Mouse (Mus musculus): Measurements from ENCODE around the gene Rfx8.

The Rfx8 gene

DNA sequence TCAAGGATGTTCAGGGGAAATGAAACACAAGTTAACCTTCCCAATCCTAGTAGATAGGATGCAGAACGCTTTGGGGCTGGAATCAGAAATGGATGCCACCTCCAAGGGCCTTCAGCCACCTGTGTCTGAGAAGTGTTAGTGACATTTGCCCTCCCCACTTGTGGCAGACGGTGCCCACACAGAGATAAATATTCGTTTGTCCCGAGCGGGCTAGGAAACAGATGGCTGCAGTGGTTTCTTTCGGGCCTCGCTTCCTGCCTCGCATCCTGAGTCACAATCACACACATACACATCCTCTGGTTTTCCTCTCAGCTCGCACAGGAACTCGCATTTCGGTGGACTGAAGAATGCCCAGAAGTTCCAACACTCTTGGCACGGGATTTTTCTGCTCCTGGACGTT lies 13.5 kb upstream of the Rfx8 start:
- no peak for DNase-seq

DNA sequence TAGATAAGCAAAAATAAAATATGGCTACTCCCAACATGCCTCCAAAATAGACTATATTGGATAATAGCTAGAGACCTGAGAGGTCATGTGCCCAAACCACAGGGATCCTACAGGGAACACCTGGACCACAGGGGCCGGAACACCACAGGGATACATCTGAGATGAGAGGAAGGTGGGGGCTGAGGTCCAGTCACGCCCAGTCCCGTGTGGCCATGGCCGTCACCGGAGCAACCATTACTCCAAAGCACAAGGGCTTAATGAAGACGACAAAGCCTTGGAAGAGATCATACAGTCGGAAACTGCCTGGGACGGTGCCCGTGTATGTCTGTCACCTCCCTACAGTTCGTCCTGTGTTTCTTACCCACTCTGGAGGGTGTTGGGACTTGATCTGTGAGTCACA lies 13.1 kb upstream of the Rfx8 start:
- DNase-seq = no peak

DNA sequence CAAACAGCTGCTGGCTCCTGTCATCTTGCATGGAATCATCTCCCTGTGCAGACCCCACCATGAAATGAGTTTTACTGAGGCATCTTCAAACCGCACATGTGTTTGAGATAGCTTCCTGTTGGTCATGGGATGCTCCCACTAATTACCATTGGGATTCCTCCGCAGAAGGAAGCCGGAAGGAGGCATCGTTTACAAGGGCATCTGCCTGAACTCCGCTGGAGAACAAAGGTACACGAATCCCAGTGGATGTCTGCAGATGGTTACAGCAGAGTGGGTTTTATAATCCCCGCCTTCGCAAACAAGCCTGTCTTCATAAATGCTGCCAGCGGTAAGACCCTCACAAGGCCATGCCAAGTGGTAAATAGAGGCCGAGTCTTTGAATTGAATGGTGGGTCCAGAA lies 11.3 kb upstream of the Rfx8 start:
- DNase-seq = no peak

DNA sequence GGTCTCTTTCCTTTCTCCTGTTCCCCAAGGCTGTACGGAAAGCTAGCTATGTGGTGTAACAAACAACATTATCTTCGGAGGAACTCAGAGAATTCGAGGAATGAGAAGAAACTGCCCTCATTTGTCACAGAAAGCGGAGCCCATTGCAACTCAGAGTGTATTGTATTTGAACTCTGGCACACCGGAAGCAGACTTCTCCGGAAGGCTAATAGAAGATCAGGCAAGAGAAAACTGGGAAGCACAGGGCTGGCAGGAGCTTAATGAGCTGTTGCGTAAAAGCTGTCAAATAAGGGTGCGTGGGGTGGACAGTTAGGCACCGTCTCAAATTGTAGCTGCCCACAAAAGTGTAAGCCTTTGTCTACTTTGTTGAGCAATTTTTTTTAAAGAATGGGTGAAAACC lies 10.7 kb upstream of the Rfx8 start:
- DNase-seq = no peak

DNA sequence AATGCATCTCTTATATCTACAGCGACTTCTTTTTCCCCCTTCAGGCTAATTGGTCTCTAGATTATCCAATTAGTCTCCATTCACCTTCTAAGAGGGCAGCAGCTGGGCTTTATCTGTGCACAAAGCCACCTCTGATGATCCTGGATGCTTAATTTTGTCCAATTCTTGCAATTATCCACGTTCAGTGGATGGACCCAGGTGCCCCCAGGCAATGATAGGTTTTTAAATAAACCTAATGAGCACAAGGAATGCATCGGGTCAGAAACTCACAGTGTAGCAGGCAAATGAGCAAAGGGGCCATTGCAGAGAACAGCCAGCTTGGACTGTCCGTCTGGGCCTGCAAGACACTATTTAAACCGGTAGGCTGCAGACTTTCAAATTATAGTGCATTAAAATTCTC lies 10.1 kb upstream of the Rfx8 start:
- no peak for DNase-seq

DNA sequence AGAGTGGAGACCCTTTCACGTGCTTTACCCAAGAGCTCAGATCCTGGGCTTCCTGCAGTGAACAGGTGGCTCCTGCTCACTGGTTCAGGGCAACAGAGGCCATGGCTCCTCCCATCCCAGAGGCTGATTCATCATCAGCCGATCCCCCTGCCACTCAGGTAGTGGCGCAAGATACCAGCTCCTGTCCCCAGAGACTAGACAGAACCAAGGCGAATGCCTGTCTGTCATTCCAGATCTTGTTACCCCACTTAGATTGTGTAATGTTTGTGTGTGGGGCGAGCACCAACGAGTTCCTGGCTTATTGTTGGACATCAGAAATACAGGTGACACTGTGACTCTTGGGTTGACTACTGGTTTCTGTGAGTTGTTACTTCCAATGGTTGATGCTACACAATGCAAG lies 9.1 kb upstream of the Rfx8 start:
- DNase-seq = no peak

DNA sequence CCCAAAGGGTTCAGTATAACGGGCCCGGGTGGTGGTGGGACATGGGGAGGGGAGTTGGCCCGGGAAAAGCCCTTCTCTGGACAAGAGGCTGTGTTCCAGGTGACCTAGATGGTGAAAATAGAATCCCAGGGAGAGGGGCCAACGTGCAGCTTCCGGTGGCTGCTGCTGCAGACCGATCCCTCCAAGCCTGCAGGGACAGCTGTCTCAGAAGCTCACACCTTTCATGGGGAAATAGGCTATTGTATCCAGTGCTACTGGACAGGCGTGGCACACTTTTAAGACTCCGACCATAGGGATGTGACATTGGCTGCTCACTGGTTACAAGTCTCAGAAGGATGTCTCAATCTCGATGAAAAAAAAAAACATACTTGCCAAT lies 542 bp upstream of the Rfx8 start:
- DNase-seq = no peak

DNA sequence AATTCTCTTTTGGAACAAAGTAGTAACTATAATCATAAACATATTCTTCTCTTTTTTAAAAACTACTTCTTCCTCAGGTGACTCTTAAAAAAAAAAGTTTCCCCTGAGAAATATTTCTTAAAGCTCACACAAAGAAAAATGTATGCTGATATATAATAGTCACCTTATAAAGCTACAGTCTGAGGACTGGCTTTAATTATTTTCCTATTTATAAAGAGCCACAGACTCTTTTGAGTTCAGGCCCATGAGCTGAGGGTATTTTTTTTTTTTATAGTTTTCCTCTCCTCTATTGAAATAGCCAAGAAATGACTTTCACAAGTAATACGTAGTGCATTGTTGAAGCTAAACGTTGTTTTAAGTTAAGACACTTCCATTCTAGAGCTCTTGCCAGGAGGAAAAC lies 611 bp downstream of the Rfx8 start:
- DNase-seq = no peak

DNA sequence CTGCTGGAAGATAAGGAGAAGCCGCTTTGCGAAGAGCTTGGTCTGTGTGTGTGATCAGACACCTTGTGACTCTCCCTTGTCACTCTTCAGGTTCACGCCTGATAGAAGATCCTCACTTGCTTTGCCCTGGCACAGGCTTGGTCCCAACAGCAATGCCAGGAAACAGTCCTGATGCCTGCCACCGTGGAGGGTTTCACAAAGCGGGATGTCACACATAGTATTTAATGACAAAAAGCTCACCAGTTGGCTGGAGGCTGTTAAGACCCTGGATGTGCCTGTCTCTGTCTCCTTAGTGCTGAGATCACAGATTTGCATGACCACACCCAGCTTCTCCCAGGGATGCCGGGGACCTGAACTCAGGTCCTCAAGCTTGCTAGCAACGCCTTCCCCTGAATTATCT lies 5.2 kb downstream of the Rfx8 start:
- no peak for DNase-seq

DNA sequence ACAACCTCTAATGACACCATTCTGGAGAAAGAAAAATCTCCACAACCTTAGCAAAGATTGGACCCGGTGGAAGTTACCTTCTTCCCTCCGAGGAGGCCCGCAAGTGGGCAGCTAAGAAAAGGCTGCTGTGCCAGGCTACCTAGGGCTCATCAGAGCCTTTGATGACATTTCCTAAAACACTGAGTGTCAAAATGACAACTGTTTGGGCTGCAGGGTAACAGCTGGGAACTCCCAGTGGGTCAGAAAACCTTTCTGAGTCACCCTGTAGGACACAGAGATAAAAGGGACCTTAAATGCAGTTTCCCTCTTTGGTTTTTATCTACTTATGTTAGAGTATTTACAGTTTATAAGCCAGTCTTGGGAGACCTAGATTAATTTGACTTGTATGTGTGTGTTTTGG lies 6.1 kb downstream of the Rfx8 start:
- DNase-seq = no peak

DNA sequence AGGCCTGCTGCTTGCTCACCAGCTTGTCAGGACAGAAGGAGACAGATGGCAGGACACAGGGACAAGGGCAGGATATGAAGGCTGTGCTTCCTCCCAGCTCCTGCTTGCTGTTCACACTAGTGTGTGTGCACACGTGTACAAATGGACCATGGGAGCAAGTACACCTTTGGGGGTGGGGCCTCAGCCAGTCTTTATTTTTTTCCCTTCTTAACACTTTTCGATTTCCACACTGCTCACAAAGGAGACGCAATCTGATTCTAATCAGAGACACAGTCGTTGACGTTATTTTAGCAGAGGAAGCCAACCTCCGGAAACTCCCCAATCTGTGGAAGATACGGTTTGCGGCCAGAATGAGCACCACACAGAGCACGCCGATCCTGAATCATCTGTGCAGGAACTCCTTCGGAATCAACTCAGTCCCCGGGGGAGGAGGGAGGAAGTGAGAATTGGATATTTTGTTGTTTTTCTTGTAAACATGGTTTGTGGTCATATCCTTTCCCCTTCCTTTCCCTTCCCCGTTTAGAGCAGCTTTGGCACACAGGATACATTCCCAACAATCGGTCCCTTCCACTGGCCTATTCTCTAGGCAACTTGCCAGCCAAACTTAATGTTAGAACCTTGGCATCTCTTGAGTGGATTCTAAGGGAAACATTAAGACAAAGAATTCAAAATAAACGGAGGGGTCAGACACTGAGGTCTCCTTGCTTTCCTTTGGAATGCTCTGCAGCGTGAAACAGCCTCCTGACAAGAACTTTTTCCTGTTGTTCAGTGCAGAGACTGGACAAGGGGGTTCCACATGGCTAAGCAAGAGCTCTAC lies 6.7 kb downstream of the Rfx8 start:
- no peak for DNase-seq

DNA sequence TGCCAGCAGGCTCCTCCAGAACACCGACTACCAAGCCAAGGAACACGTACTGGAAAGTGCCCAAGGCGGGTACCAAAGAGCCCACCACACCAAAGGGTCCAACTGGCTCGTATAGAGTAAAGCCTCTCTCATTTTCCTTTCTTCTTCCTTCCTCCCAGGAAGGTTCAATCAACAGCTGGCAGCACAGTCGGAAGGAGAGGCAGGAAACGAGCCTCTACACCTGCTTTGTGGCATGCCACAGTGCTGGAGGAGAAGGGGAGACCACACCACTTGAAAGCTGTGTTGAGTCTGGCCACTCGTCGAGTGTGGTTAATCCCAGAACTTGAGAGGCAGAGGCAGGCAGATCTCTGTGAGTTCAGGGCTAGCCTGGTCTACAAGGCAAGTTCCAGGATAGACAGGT lies 7.5 kb downstream of the Rfx8 start:
- no peak for DNase-seq

DNA sequence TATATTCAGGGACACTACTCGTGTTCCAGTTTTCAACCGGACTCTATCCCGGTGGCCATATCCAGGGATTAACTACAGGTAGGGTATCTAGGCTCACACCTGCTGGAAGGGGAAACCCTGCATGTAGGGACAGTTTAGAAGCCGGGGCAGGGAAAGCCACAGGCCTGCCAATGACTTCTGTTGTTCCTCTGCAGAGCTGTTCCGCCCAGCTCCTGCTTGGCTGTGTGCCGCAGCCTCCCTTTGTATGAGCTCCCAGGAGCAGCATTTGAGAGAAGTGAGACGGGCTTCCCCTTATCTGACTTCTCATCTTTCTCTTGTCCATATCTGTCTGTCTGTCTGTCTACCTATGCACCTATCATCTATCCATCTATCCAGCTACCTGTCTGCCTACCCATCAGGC lies 8.5 kb downstream of the Rfx8 start:
- no peak for DNase-seq

DNA sequence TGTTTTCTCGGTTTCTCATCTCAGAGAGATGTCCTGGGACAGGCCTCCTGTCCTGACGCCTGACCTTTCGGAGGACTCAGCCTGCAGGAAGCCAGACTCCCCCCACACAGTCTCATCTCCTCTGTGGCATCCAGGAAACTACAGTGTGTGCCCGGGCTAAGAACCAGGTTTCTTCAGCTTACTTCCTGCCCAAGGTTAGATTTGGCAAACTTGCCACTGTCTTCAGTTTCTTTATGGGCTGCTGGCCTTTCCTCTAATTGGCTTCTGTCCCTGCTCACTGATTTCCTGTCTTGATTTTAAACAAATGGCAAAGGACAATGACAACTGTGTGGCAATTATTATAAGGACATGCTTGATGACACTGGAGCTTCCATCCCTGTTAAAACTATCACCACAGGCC lies 10.2 kb downstream of the Rfx8 start:
- no peak for DNase-seq

DNA sequence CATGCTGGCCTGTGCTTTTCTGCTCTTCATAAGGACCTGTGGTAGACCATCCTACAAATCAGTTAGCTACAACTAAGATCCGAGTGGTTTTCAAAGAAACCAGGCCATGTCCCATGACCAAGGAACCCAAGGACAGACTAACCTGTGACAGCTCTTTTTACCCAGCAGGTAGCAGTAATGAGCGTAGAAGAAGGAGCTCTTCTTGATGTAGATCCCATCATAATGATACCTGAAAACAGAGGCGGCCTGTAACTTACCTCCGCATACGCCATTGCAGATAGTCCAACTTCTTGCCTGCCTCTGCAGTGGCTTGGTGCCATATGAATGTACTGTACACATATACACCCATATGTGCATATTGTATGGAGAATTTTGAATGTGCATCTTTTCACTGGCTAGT lies 10.8 kb downstream of the Rfx8 start:
- no peak for DNase-seq

DNA sequence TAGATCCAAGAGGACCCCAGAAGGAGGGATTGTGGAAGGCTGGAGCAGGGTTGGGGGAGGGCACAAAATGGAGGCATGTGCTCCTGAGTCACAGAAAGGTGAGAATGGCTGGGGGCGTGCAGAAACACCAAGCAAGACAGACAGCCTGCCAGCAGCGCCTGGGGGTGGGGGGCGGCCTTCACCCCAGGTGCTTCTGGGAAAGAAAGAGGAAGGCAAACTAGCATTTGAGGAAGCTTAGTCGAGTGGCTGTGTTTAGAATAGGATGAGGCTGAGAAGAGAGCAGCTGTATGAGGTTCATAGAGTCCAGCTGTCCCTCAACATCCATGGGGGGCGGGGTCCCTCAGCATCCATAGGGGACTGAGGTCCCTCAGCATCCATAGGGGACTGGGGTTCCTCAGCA lies 12.0 kb downstream of the Rfx8 start:
- DNase-seq = no peak

DNA sequence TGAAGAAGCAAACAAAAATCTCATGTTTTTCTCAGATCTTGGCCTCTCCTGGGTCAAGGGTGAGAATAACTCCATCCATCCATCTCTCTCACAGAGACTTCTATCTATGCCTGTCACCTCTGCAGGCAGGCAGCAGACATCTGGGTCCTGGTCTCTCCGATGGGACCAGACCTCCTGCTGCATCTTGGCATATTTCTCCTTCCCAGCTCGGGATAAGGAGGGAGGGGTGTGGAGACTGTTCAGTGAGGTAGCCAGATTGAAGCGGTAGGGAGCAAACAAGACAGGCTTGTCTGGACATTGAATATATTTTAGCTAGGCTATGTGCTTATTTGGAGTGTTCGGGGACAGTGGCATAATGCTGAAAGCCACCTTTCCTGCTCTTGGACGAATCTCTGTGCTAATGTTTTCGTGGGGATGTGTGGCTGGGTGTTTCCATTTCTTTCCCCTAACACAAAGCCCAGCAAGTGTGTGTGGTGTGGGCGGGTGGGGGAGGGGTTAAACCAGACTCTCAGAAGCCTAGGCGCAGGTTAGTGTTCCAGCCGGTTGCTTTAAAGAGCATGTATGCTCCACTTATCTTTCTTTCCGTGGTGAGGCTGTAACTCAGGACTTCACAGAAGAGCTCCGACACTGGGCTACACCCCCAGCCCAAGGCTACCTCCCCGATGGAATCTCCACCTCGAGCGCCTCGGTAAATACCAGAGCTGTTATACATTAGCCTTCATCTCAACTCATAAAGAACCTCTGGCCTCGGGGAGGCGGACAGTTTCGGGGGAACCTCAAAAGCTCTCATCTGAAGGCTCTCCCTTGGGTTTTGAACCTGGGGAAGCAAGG lies 18.4 kb downstream of the Rfx8 start:
- DNase-seq = no peak

DNA sequence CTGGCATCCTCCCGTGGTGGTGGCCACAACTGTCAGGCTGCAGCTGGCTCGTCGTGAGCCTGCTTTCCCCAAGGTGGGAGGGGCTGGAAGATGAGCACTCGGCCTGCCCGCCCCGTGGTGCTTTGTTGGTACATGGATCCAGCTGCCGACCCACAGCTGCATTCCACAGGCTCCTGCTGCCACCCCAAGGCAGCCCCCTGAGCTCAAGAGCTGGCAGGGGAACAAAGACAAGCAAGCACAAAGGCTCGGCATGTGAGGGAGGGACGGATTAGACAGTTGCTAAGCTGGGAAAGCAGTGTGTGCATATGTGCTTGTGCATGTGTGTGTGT lies 19.6 kb downstream of the Rfx8 start:
- DNase-seq = no peak

DNA sequence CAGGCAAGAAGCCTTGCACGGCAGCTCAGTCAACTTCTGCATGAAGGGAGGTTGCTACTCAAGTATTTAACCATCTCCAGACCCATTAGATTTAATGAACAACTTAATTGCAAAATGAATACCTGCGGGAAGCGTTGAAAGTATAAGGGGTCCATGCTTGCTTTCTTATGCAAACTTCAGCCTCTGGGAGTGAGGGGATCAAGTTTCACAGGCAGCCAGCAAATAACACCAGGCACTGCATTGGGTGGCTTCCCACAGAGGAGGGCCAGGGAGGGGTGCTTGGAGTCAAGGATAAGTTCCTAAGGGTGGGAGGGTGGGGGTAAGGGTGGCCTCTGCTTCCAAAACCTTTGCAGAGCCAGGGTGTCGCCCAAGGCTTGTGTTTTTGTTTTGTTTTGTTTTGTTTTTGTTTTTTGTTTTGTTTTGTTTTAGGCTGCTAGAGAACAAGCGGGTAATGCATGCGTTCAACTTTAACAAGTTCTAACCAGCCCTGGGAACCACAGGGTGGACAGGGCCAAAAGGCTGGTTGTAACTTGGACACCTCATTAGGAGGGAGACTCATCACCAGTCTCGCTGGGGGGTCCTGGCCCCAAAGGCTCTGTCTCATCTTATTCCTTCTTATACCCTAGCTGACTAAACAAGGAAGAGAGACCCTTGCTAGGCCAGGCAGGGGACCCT lies 20.1 kb downstream of the Rfx8 start:
- DNase-seq = no peak

DNA sequence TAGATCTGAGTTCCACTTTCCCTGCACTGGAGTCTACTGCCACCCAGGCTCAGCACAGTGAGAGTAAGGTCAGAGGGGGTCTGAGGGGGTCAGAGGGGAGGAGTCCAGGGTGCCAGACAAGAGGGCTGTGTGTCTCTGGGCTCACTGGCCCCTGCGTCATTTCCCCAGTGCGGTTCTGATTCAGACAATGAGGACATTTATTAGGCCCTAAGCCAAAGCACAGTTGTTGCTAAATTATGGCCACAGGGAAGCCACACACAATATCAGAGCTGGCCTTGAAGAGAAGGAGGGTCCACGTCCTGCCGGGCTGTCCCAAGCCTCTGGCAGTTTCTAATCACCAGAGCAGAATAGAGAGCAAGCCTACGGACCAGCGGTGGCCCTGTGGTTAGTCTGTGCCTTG lies 22.3 kb downstream of the Rfx8 start:
- DNase-seq = no peak

DNA sequence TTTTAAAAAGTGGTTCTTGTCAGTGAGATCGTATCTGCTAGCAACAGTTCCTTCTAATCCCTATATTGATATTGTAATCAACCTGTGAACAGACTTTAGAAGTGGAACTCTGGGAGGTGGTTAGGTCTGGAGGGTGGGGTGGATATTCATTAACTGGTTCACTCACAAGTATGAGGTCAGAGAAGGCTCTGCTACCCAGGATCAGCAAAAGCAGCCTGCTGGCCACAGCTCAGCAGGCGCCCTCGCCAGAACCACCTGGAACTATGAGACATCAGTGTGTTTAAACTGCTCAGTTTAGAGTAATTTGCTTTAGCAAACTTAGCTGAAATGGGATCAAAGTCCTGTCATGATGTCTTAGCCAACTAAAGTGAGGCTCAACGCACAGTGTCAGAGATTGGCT lies 25.6 kb downstream of the Rfx8 start:
- DNase-seq = no peak

DNA sequence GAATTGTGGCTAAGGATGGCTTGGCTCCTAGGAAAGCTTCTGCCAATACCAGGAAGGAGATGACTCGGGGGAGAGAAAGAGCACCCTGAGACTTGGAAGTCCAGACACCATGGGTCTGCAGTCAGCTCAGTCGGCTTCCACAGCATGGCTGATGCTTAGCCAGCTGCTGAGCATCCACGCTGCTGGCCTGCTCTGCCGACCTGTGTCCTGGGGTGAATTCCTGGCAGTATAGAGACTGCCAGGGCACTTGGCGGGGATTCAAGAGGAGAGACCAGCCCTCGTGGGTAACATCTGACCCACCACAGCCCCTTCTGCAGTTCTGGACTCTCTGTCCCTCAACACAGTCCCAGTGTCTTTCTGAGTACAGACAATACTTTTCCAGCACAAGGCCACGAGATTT lies 26.0 kb downstream of the Rfx8 start:
- no peak for DNase-seq

DNA sequence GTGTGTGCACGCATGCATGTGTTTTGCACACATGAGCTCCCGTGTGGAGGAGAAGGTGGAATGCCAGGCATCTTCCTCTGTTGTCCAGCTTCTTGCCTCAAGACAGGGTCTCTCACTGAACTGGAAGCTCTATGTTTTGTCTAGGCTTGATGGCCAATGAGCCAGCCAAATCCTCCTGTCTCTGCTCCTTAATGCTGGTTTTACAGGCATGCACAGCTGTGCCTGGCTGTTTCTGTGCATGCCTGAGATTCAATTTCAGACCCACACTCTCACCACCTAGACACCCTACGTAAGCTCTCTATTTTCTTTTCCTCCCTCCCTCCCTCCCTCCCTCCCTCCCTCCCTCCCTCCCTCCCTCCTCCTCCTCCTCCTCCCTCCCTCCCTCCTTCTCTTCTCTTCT lies 28.8 kb downstream of the Rfx8 start:
- no peak for DNase-seq

DNA sequence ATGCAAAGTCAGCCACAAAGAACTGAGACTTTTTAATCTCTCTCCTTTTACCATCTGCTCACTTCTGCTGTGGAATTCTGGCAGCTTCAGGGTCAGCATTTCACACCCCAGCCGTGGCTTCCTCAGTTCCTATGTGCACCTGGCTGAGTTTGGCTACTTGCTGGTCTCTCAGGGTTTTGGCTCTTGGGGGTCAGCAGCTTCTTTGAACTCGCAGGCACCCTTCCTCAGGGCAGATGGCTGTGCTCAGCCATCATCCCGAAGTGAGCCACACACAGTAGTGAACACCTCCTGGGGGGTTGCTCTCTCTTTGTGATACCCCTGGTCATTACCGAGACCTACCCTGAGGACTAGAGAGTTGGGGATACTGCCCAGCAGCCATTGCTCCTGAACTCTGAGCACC lies 29.7 kb downstream of the Rfx8 start:
- DNase-seq = no peak

Measured in right cerebral cortex, adult 18-20 months (tissue).